Mouse (Mus musculus) MEL (cell line): Measurements from ENCODE around the gene Ncstn.

Experiments
- CTCF ChIP-seq, 3 experiments: IDR thresholded peaks in 2 of 3; conservative IDR thresholded peaks in 1 of 3; 2 replicates each; pipeline ENCODE4 v1.5.1; 2011 to 2012; ENCODE audit warnings: low read length in 3 of 3, low read depth in 2 of 3, mild to moderate bottlenecking in 2 of 3, improper control_type of control experiment in 1 of 3, inconsistent platforms in 1 of 3, mixed read lengths in 1 of 3, moderate library complexity in 1 of 3; ENCODE audit not compliant: control insufficient read depth in 1 of 3, insufficient read depth in 1 of 3, poor library complexity in 1 of 3, severe bottlenecking in 1 of 3
- E2F4 ChIP-seq: IDR thresholded peaks from 2 replicates; pipeline ENCODE4 v1.6.1; 2011; ENCODE audit warnings: low read depth, low read length, improper control_type of control experiment, borderline replicate concordance
- JUND ChIP-seq: IDR thresholded peaks from 2 replicates; pipeline ENCODE4 v1.6.1; 2011; ENCODE audit warnings: low read depth, mild to moderate bottlenecking, improper control_type of control experiment, low read length
- MXI1 ChIP-seq: IDR thresholded peaks from 2 replicates; pipeline ENCODE4 v1.6.1; 2011; ENCODE audit warnings: mild to moderate bottlenecking, low read depth, low read length, improper control_type of control experiment
- TAL1 ChIP-seq: IDR thresholded peaks from 2 replicates; pipeline ENCODE4 v1.6.1; 2012; ENCODE audit warnings: mild to moderate bottlenecking, inconsistent platforms, low read length, moderate library complexity, mixed read lengths
- USF1 ChIP-seq: IDR thresholded peaks from 2 replicates; pipeline ENCODE4 v1.6.1; 2014; ENCODE audit warnings: low read depth, mild to moderate bottlenecking, inconsistent platforms, low read length, improper control_type of control experiment, moderate library complexity
- ZC3H11A ChIP-seq: IDR thresholded peaks from 2 replicates; pipeline ENCODE4 v1.6.1; 2012; ENCODE audit warnings: low read depth, mild to moderate bottlenecking, inconsistent platforms, low read length, improper control_type of control experiment
- ZMIZ1 ChIP-seq: IDR thresholded peaks from 2 replicates; pipeline ENCODE4 v1.6.1; 2012; ENCODE audit warnings: low read depth, mild to moderate bottlenecking, inconsistent platforms, low read length, improper control_type of control experiment, moderate library complexity
- ZNF384 ChIP-seq: IDR thresholded peaks from 2 replicates; pipeline ENCODE4 v1.6.1; 2012; ENCODE audit warnings: low read depth, mild to moderate bottlenecking, inconsistent platforms, low read length, improper control_type of control experiment

DNA sequence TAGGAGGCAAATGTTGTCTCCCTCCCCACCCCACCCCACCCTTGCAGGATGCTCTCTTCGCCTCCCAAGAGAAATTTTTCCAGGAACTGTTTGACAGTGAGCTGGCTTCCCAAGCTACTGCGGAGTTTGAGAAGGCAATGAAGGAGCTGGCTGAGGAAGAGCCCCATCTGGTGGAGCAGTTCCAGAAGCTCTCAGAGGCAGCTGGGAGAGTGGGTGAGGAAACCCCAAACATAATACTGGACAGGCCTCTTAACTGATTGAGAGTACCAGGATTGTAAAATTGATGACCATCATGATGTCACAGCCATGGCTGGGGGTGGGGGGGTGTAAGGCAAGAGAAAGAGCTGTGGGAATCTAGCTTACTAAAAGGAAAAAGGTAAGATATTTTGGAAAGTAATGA, 46.5 kb upstream of the Ncstn start:
- TF ChIP-seq E2F4 (no peak), ZC3H11A (no peak), MXI1 (no peak), TAL1 (no peak), ZNF384 (no peak), CTCF (IDR thresholded peaks at IDR 0.05 in 2 of 3, conservative IDR thresholded peaks at IDR 0.05 in 1 of 3; ENCODE audit: control insufficient read depth in 1 of 3, insufficient read depth in 1 of 3, low read depth in 2 of 3, low read length in 3 of 3, poor library complexity in 1 of 3, severe bottlenecking in 1 of 3) (peak; percentile 20 to 41 (median 41); a peak in 5 of 6 replicates), USF1 (no peak), JUND (no peak), ZMIZ1 (no peak)
